In genomic region chr3:117366041-117366440, GRCm38 (mm10) we compare ENCODE assay signal across 21 mouse cellular contexts. TPM values are rescaled to one million over a fixed set of nuclear protein-coding genes. Genes with fewer than 3 reads are reported as not detected.
DNase-seq lines count a peak whose midpoint lies in the region; TF ChIP-seq lines count a peak whose summit lies in the region.
"Had no signal": no experiment of that assay in that cellular context is flagged by ENCODE, and none has a peak within 500 bp of the region (broad histone marks: within the 10 kb centered on the region; RNA-seq: fewer than 3 reads in every experiment).

No protein-coding gene starts in this region.

- no peak overlapping the region for H3K4me3 ChIP-seq in CH12.LX (replicated peaks in 1 of 3; ENCODE audit: low read depth in 2 of 3, low read length in 2 of 3, poor library complexity in 1 of 3)

- peak in 1 of 2 experiments; percentile 66; a peak in 2 of 4 replicates for TF ChIP-seq CTCF in CH12.LX (conservative IDR thresholded peaks at IDR 0.05 in 1 of 2, IDR thresholded peaks at IDR 0.05 in 1 of 2; ENCODE audit: low read depth in 2 of 2, low read length in 2 of 2)

- dilution Hi-C loops in CH12.LX (cut with MboI; ENCODE audit: extremely low pct_ligation_motif_present, extremely low pct_unique_long_range_greater_than_20kb, low sequenced_read_pairs): no loop called here

- H3K4me2 ChIP-seq in CH12.LX (ENCODE audit: insufficient read depth, low read depth, poor library complexity, severe bottlenecking): no peak overlapping the region

- no peak for TF ChIP-seq POLR2A in CH12.LX (IDR thresholded peaks at IDR 0.05; ENCODE audit: low read depth, low read length)

- TF ChIP-seq EP300 in CH12.LX (IDR thresholded peaks at IDR 0.05; ENCODE audit: low read length): no peak

- TF ChIP-seq RAD21 in CH12.LX (IDR thresholded peaks at IDR 0.05; ENCODE audit: low read depth, low read length): peak; percentile 63

- no peak overlapping the region for H3K27ac ChIP-seq in CH12.LX (ENCODE audit: insufficient read depth, low read depth)

- no peaks in the 10 kb centered on the region for H3K9me3 ChIP-seq in CH12.LX (replicated peaks; ENCODE audit: low read length)

- H3K27me3 ChIP-seq in CH12.LX (replicated peaks): no peaks in the 10 kb centered on the region
- H3K27me3 ChIP-seq: Patski had no signal

- no peak overlapping the region for H3K9ac ChIP-seq in CH12.LX (ENCODE audit: insufficient read depth, low read depth)

- peaks cover 0 to 5% of the 10 kb centered on the region in 2 experiments; a peak in 1 of 4 replicates for H3K4me1 ChIP-seq in CH12.LX (ENCODE audit: control insufficient read depth in 1 of 2, insufficient read depth in 2 of 2)

- no peaks in the 10 kb centered on the region for H3K36me3 ChIP-seq in CH12.LX (replicated peaks in 1 of 2; ENCODE audit: control insufficient read depth in 1 of 2, insufficient read depth in 1 of 2, low read length in 1 of 2)
- H3K36me3 ChIP-seq: G1E had no signal

- no peak for DNase-seq in CH12.LX (ENCODE audit: extremely low read depth)
- DNase-seq in layer of hippocampus, adult 9-10 months (ENCODE audit: low spot score): no peak
- DNase-seq: adrenal gland, adult 2 months; adrenal gland, adult 8-10 months; adrenal gland, postnatal 10 days; adrenal gland, postnatal 14 days; adrenal gland, postnatal 25 days; adrenal gland, postnatal 36 days; B cell, adult 2 months; cerebellum, adult 11 months; cerebellum, adult 11-12 months; cerebellum, adult 18-20 months; cerebellum, adult 2 months; cerebellum, adult 8-10 months had no signal

- H3K79me2 ChIP-seq in CH12.LX (replicated peaks; ENCODE audit: control insufficient read depth, extremely low read depth, insufficient read depth, poor library complexity, severe bottlenecking): no peaks in the 10 kb centered on the region

- in situ Hi-C loops in CH12.LX (cut with MboI; ENCODE audit: low pct_ligation_motif_present, low pct_unique_long_range_greater_than_20kb, low sequenced_read_pairs): no loop called here

TF ChIP-seq in CH12.LX, 34 proteins besides CTCF, POLR2A, EP300 and RAD21:
- no peak for TF ChIP-seq ZMIZ1 (IDR thresholded peaks at IDR 0.05; ENCODE audit: low read depth, low read length)
- no peak for TF ChIP-seq USF1 (IDR thresholded peaks at IDR 0.05; ENCODE audit: low read depth, low read length)
- TF ChIP-seq MYC (IDR thresholded peaks at IDR 0.05; ENCODE audit: low read depth, low read length): peak; percentile 60; the same call in 1 of the 2 replicates
- peak; percentile 40; the same call in 1 of the 2 replicates for TF ChIP-seq ZC3H11A (IDR thresholded peaks at IDR 0.05; ENCODE audit: low read depth, low read length)
- peak; percentile 76 for TF ChIP-seq SMC3 (IDR thresholded peaks at IDR 0.05; ENCODE audit: low read depth, low read length)

RNA-seq across cellular contexts. Expression of gene Plppr4, which starts 5.4 kb away (rescaled TPM):
- total RNA-seq in CH12.LX (2012; rRNA removed) (not detected in 2 replicates), CH12.LX (2014; rRNA removed) (not detected in 2 replicates)
- polyA plus RNA-seq in CH12.LX (2012; ENCODE audit: insufficient read length, low read depth): not detected in 2 replicates
- total RNA-seq: ES-E14, MEL had no signal
- polyA plus RNA-seq: activated CD4-positive, CD25-positive, alpha-beta regulatory T cell, adult 4 months; C2C12; CD4-positive, CD25-positive, alpha-beta regulatory T cell, adult 4 months; G1E; Patski had no signal
